Mouse (Mus musculus) forebrain, embryonic 16.5 days (tissue): ENCODE measurements around the gene Cort. TPM values are rescaled to one million over a fixed set of nuclear protein-coding genes. Genes with fewer than 3 reads are reported as not detected.
"Not testable (repeated sequence)": the region's sequence is repeated elsewhere in the genome, so short reads cannot be mapped to it uniquely, and the experiment has no call there.

ENCODE experiments used
- ATAC-seq: fragments of 200-750 bp; cut with Nextera tagmentation; 2 replicates; pipeline ENCODE4 v1.8.0; 2017; ENCODE audit warnings: mild to moderate bottlenecking, moderate library complexity
- H3K27ac ChIP-seq: fragments of 300-500 bp; sonication (generic); 2 replicates; pipeline ENCODE4 v1.5.1; 2014; ENCODE audit warnings: low read length, control low read depth
- H3K27me3 ChIP-seq: fragments of 300-500 bp; sonication (generic); replicated peaks from 2 replicates; pipeline ENCODE4 v1.6.1; 2014; ENCODE audit warnings: low read length; ENCODE audit not compliant: control insufficient read depth, insufficient read depth
- H3K36me3 ChIP-seq: fragments of 300-500 bp; sonication (generic); 2 replicates; pipeline ENCODE4 v1.6.1; 2014; ENCODE audit not compliant: control insufficient read depth, insufficient read depth
- H3K4me1 ChIP-seq: fragments of 300-500 bp; sonication (generic); replicated peaks from 2 replicates; pipeline ENCODE4 v1.6.1; 2014; ENCODE audit warnings: low read length; ENCODE audit not compliant: control insufficient read depth, insufficient read depth
- H3K4me2 ChIP-seq: fragments of 300-500 bp; sonication (generic); 2 replicates; pipeline ENCODE4 v1.6.1; 2014; ENCODE audit warnings: mild to moderate bottlenecking, low read length, control low read depth
- H3K4me3 ChIP-seq: fragments of 300-500 bp; sonication (generic); replicated peaks from 2 replicates; pipeline ENCODE4 v1.5.1; 2014; ENCODE audit warnings: mild to moderate bottlenecking, low read length, control low read depth
- H3K9ac ChIP-seq: fragments of 300-500 bp; sonication (generic); replicated peaks from 2 replicates; pipeline ENCODE4 v1.6.1; 2014; ENCODE audit warnings: low read depth, low read length, control low read depth
- H3K9me3 ChIP-seq: fragments of 300-500 bp; sonication (generic); 2 replicates; pipeline ENCODE4 v1.6.1; 2016; ENCODE audit warnings: low read length; ENCODE audit not compliant: control insufficient read depth
- WGBS: fragments of 180-500 bp; shearing (Covaris S2); extraction: QIAGEN DNeasy Blood & Tissue Kit; methylation state at CpG from one replicate; pipeline ENCODE4 v1.1.7; 2014; 5-methylcytosine and 5-hydroxymethylcytosine counted together
- polyA plus RNA-seq: library from polyadenylated mRNA; unstranded; fragments of >200 nt; fragmentation: Nextera tagmentation; extraction: Ambion mirVana; gene quantifications from 2 replicates; pipeline ENCODE4 v1.2.1, GENCODE M21; 2015

Cort gene
- polyA plus RNA-seq, result 1.4 and 1.8 TPM in 2 replicates

GRCm38 (mm10) chr4:149126663-149127062 is at the start of gene Cort:
Gene Cort, minus strand, starts transcription at chr4:149126763.
- WGBS, result 73% methylated on average over 11 of the region's 11 CpGs
- H3K36me3 ChIP-seq, result peaks cover 2% of the 10 kb centered on the region; the same call in 1 of the 2 replicates
- ATAC-seq, result no peak

GRCm38 (mm10) chr4:149173661-149174060 is 47.1 kb upstream of the Cort start:
- Histone ChIP-seq H3K9me3 (no peaks in the 10 kb centered on the region), H3K27ac (no peak overlapping the region), H3K4me1 (no peaks in the 10 kb centered on the region), H3K36me3 (peaks cover 7% of the 10 kb centered on the region), H3K4me3 (no peak overlapping the region), H3K4me2 (no peak overlapping the region), H3K27me3 (no peaks in the 10 kb centered on the region), H3K9ac (no peak overlapping the region)
- 88% methylated on average over 6 of the region's 6 CpGs for WGBS
- no peak for ATAC-seq

More at GRCm38 (mm10) chr4:149126663-149127062, at the start of gene Cort:
- Histone ChIP-seq H3K9ac (no peak within 1 kb of the TSS), H3K4me3 (no peak within 1 kb of the TSS), H3K27ac (no peak within 1 kb of the TSS), H3K4me1 (no peaks in the 10 kb centered on the region), H3K4me2 (no peak within 1 kb of the TSS), H3K9me3 (no peaks in the 10 kb centered on the region), H3K27me3 (no peaks in the 10 kb centered on the region)

- Histone ChIP-seq H3K4me2 (no peak overlapping the region), H3K4me1 (no peaks in the 10 kb centered on the region), H3K27me3 (no peaks in the 10 kb centered on the region), H3K4me3 (no peak overlapping the region), H3K36me3 (peaks cover 6% of the 10 kb centered on the region), H3K9ac (no peak overlapping the region), H3K9me3 (no peaks in the 10 kb centered on the region), H3K27ac (peak overlapping the region; percentile 5; the same call in 1 of the 2 replicates)
- ATAC-seq, result no peak
- 59% methylated on average over 2 of the region's 2 CpGs for WGBS
These were observed 46.1 kb upstream of the Cort start for GRCm38 (mm10) chr4:149172666-149173065.

GRCm38 (mm10) chr4:149172083-149172482 is 45.5 kb upstream of the Cort start:
- 91% methylated on average over 5 of the region's 5 CpGs for WGBS
- no peaks in the 10 kb centered on the region for H3K4me1 ChIP-seq
- peak overlapping the region; percentile 5; the same call in 1 of the 2 replicates for H3K27ac ChIP-seq
- ATAC-seq, result no peak
- no peaks in the 10 kb centered on the region for H3K9me3 ChIP-seq
- H3K9ac ChIP-seq, result no peak overlapping the region
- H3K27me3 ChIP-seq, result no peaks in the 10 kb centered on the region
- no peak overlapping the region for H3K4me2 ChIP-seq
- no peak overlapping the region for H3K4me3 ChIP-seq
- H3K36me3 ChIP-seq, result peaks cover 3% of the 10 kb centered on the region

- Histone ChIP-seq H3K27ac (no peak overlapping the region), H3K36me3 (peaks cover 3% of the 10 kb centered on the region; the same call in 1 of the 2 replicates), H3K4me1 (no peaks in the 10 kb centered on the region), H3K4me2 (no peak overlapping the region), H3K9me3 (no peaks in the 10 kb centered on the region), H3K9ac (no peak overlapping the region), H3K27me3 (no peaks in the 10 kb centered on the region), H3K4me3 (no peak overlapping the region)
- ATAC-seq, result no peak
- 85% methylated on average over 5 of the region's 5 CpGs for WGBS
These were observed 45.0 kb upstream of the Cort start for GRCm38 (mm10) chr4:149171581-149171981.

GRCm38 (mm10) chr4:149170394-149170931 is 43.9 kb upstream of the Cort start:
- Histone ChIP-seq H3K27me3 (no peaks in the 10 kb centered on the region), H3K4me2 (no peak overlapping the region), H3K27ac (no peak overlapping the region), H3K9ac (no peak overlapping the region), H3K36me3 (peaks cover 3% of the 10 kb centered on the region; the same call in 1 of the 2 replicates), H3K4me3 (no peak overlapping the region), H3K4me1 (peaks cover 7% of the 10 kb centered on the region), H3K9me3 (no peaks in the 10 kb centered on the region)
- ATAC-seq, result no peak
- 76% methylated on average over 7 of the region's 7 CpGs for WGBS

- H3K4me2 ChIP-seq, H3K9ac ChIP-seq: not testable (repeated sequence)
These were observed 43.4 kb upstream of the Cort start for GRCm38 (mm10) chr4:149169926-149170325.

GRCm38 (mm10) chr4:149168016-149168415 is 41.5 kb upstream of the Cort start:
- Histone ChIP-seq H3K4me2 (no peak overlapping the region), H3K9me3 (no peaks in the 10 kb centered on the region), H3K4me3 (no peak overlapping the region), H3K4me1 (peaks cover 11% of the 10 kb centered on the region), H3K9ac (no peak overlapping the region), H3K27me3 (no peaks in the 10 kb centered on the region), H3K27ac (no peak overlapping the region), H3K36me3 (no peaks in the 10 kb centered on the region)
- no peak for ATAC-seq
- 84% methylated on average over 2 of the region's 2 CpGs for WGBS

More at GRCm38 (mm10) chr4:149169926-149170325, 43.4 kb upstream of the Cort start:
- not testable (repeated sequence) for H3K36me3 ChIP-seq, H3K27ac ChIP-seq, H3K9me3 ChIP-seq, H3K27me3 ChIP-seq, H3K4me3 ChIP-seq, ATAC-seq
- peaks cover 11% of the 10 kb centered on the region for H3K4me1 ChIP-seq
- WGBS, result 69% methylated on average over 7 of the region's 8 CpGs

- ATAC-seq, result peak; percentile 54
- peak overlapping the region; percentile 67; the same call in 1 of the 2 replicates for H3K27ac ChIP-seq
These were observed 40.5 kb upstream of the Cort start for GRCm38 (mm10) chr4:149166957-149167611.

More at GRCm38 (mm10) chr4:149166957-149167611, 40.5 kb upstream of the Cort start:
- peak overlapping the region; percentile 93 for H3K4me3 ChIP-seq
- H3K9me3 ChIP-seq, result no peaks in the 10 kb centered on the region
- H3K4me1 ChIP-seq, result peaks cover 11% of the 10 kb centered on the region
- H3K9ac ChIP-seq, result peak overlapping the region; percentile 65
- no peaks in the 10 kb centered on the region for H3K36me3 ChIP-seq
- H3K4me2 ChIP-seq, result peak overlapping the region; percentile 99
- WGBS, result under 1% methylated on average over 27 of the region's 27 CpGs
- H3K27me3 ChIP-seq, result no peaks in the 10 kb centered on the region
